Comparison of ENCODE assay signal across 8 mouse cellular contexts in genomic region chr9:108596998-108597764, GRCm38 (mm10). TPM values are rescaled to one million over a fixed set of nuclear protein-coding genes. Genes with fewer than 3 reads are reported as not detected.
A peak's percentile ranks its signal among the peaks of the same experiment; 100 is the strongest.
DNase-seq lines count a peak whose midpoint lies in the region; ATAC-seq and TF ChIP-seq lines count a peak whose summit lies in the region.

Gene P4htm (minus strand): TSS chr9:108597667.

- peak within 1 kb of the TSS; percentile 74 for H3K4me3 ChIP-seq in bone marrow macrophage, adult 2 months (ENCODE audit: insufficient read depth, low read length)
- peak within 1 kb of the TSS; percentile 71 for H3K4me3 ChIP-seq in forebrain, embryonic 11.5 days (ENCODE audit: low read depth, low read length)
- H3K4me3 ChIP-seq in heart, embryonic 16.5 days (ENCODE audit: low read length) = peak within 1 kb of the TSS; percentile 88
- H3K4me3 ChIP-seq in lung, adult 2 months (replicated peaks; ENCODE audit: extremely low read depth, low read depth, low read length) = peak within 1 kb of the TSS; percentile 53
- peak within 1 kb of the TSS; percentile 56 for H3K4me3 ChIP-seq in neural tube, embryonic 14.5 days (ENCODE audit: low read depth, low read length)

- WGBS in forebrain, embryonic 11.5 days = 2% methylated on average over 56 of the region's 69 CpGs
- 2% methylated on average over 69 of the region's 69 CpGs for WGBS in heart, embryonic 16.5 days
- 3% methylated on average over 69 of the region's 69 CpGs for WGBS in lung, adult 2 months
- WGBS in neural tube, embryonic 14.5 days = under 1% methylated on average over 67 of the region's 69 CpGs

- peak; percentile 91 for ATAC-seq in CD4-positive, CD25-positive, alpha-beta regulatory T cell, adult 4 months
- peak; percentile 88 for ATAC-seq in forebrain, embryonic 11.5 days (replicated peaks; ENCODE audit: low FRiP score)
- peak; percentile 77 for ATAC-seq in heart, embryonic 16.5 days (replicated peaks; ENCODE audit: extremely low read depth, insufficient read depth, low FRiP score)
- peak; percentile 90 for ATAC-seq in neural tube, embryonic 14.5 days (ENCODE audit: low read depth)

- peak within 1 kb of the TSS; percentile 94 for H3K4me2 ChIP-seq in forebrain, embryonic 11.5 days (ENCODE audit: low read depth, low read length, severe bottlenecking)
- H3K4me2 ChIP-seq in heart, embryonic 16.5 days (ENCODE audit: low read depth, low read length) = peak within 1 kb of the TSS; percentile 86
- peak within 1 kb of the TSS; percentile 91 for H3K4me2 ChIP-seq in neural tube, embryonic 14.5 days (ENCODE audit: low read depth, low read length)

- H3K27ac ChIP-seq in bone marrow macrophage, adult 2 months (ENCODE audit: insufficient read depth, low read depth, low read length) = no peak within 1 kb of the TSS
- 0 out of 2 replicates have a peak within 1 kb of the TSS, but pooled peaks have one; percentile 31 for H3K27ac ChIP-seq in forebrain, embryonic 11.5 days (ENCODE audit: low read depth, low read length)
- H3K27ac ChIP-seq in heart, embryonic 16.5 days (ENCODE audit: low read length) = peak within 1 kb of the TSS; percentile 79
- H3K27ac ChIP-seq in neural tube, embryonic 14.5 days (ENCODE audit: low read depth, low read length) = peak within 1 kb of the TSS; percentile 16

- H3K36me3 ChIP-seq in forebrain, embryonic 11.5 days (ENCODE audit: control insufficient read depth, insufficient read depth, low read length) = no peaks in the 10 kb centered on the region
- 0 out of 2 replicates have a peak, but pooled peaks cover 3% of the 10 kb centered on the region for H3K36me3 ChIP-seq in heart, embryonic 16.5 days (ENCODE audit: control insufficient read depth, insufficient read depth)
- H3K36me3 ChIP-seq in neural tube, embryonic 14.5 days (ENCODE audit: control insufficient read depth, insufficient read depth, low read length) = no peaks in the 10 kb centered on the region

- peak within 1 kb of the TSS; percentile 78 for H3K9ac ChIP-seq in forebrain, embryonic 11.5 days (ENCODE audit: low read length)
- H3K9ac ChIP-seq in heart, embryonic 16.5 days (ENCODE audit: low read length) = peak within 1 kb of the TSS; percentile 89
- H3K9ac ChIP-seq in neural tube, embryonic 14.5 days (replicated peaks; ENCODE audit: low read depth, low read length) = peak within 1 kb of the TSS; percentile 70

- 0 out of 2 replicates have a peak, but pooled peaks cover 2% of the 10 kb centered on the region for H3K4me1 ChIP-seq in bone marrow macrophage, adult 2 months (ENCODE audit: control insufficient read depth, insufficient read depth, low read length)
- no peaks in the 10 kb centered on the region for H3K4me1 ChIP-seq in forebrain, embryonic 11.5 days (replicated peaks; ENCODE audit: control insufficient read depth, insufficient read depth, low read length)
- H3K4me1 ChIP-seq in heart, embryonic 16.5 days (ENCODE audit: control insufficient read depth, insufficient read depth, low read length) = peaks cover 18% of the 10 kb centered on the region
- H3K4me1 ChIP-seq in lung, adult 2 months (ENCODE audit: control insufficient read depth, insufficient read depth, low read length) = no peaks in the 10 kb centered on the region
- peaks cover 7% of the 10 kb centered on the region; the same call in 1 of the 2 replicates for H3K4me1 ChIP-seq in neural tube, embryonic 14.5 days (ENCODE audit: control insufficient read depth, insufficient read depth, low read length)

- H3K27me3 ChIP-seq in forebrain, embryonic 11.5 days (ENCODE audit: control insufficient read depth, insufficient read depth, low read length) = no peaks in the 10 kb centered on the region
- no peaks in the 10 kb centered on the region for H3K27me3 ChIP-seq in heart, embryonic 16.5 days (ENCODE audit: control insufficient read depth, insufficient read depth, low read length)
- H3K27me3 ChIP-seq in neural tube, embryonic 14.5 days (ENCODE audit: control insufficient read depth, insufficient read depth, low read length) = no peaks in the 10 kb centered on the region

- DNase-seq in forebrain, embryonic 11.5 days (ENCODE audit: low spot score) = peak; percentile 83
- DNase-seq in kidney, postnatal 4 days = peak; percentile 77 to 85
- peak; percentile 74 for DNase-seq in lung, adult 2 months
- peak; percentile 22 to 29 for DNase-seq in thymus, adult 18-20 months

- TF ChIP-seq POLR2A in bone marrow macrophage, adult 2 months (IDR thresholded peaks at IDR 0.05; ENCODE audit: borderline replicate concordance, low read depth, low read length) = no peak
- TF ChIP-seq POLR2A in lung, adult 2 months (IDR thresholded peaks at IDR 0.05; ENCODE audit: borderline replicate concordance, extremely low read depth, low read depth, low read length) = 0 out of 2 replicates have a peak, but pooled peaks have one; percentile 13

- no peaks in the 10 kb centered on the region for H3K9me3 ChIP-seq in forebrain, embryonic 11.5 days (ENCODE audit: control insufficient read depth, low read length)
- no peaks in the 10 kb centered on the region for H3K9me3 ChIP-seq in heart, embryonic 16.5 days (replicated peaks; ENCODE audit: control insufficient read depth, low read length)
- no peaks in the 10 kb centered on the region for H3K9me3 ChIP-seq in neural tube, embryonic 14.5 days (ENCODE audit: control insufficient read depth, low read length)

- TF ChIP-seq CTCF in bone marrow macrophage, adult 2 months (IDR thresholded peaks at IDR 0.05; ENCODE audit: low read depth, low read length) = no peak
- no peak for TF ChIP-seq CTCF in lung, adult 2 months (IDR thresholded peaks at IDR 0.05; ENCODE audit: insufficient read depth, low read length)

RNA-seq across cellular contexts. Expression of gene P4htm, which starts in this region (rescaled TPM):
- 10 to 100 TPM in 1 of 2 experiments, 1 to 10 TPM in 1; 7.8 to 15.5 TPM for polyA plus RNA-seq in CD4-positive, CD25-positive, alpha-beta regulatory T cell, adult 4 months (2017; shearing (Covaris generic))
- polyA plus RNA-seq in bone marrow macrophage, adult 2 months (2012; ENCODE audit: insufficient read depth, insufficient read length, missing spikeins) = not detected in 2 replicates
- polyA plus RNA-seq in forebrain, embryonic 11.5 days (2014; fragmentation: Nextera tagmentation; extraction: Ambion mirVana) = 11.9 and 12.6 TPM in 2 replicates
- polyA plus RNA-seq in heart, embryonic 16.5 days (2015; fragmentation: Nextera tagmentation; extraction: Ambion mirVana) = 20.1 and 22.0 TPM in 2 replicates
- polyA plus RNA-seq in lung, adult 2 months (2012; rRNA removed) = 19.6 and 22.4 TPM in 2 replicates
- polyA plus RNA-seq in neural tube, embryonic 14.5 days (2014; fragmentation: Nextera tagmentation; extraction: Ambion mirVana) = 31.0 and 37.3 TPM in 2 replicates

Comparison
In these comparisons a context has a peak if more than half of its experiments do, and no peak if none do; other contexts are left out.
1. DNase-seq: peak in every context shown above with its lines; median percentile 83 in forebrain, embryonic 11.5 days; 81 in kidney, postnatal 4 days; 74 in lung, adult 2 months; 26 in thymus, adult 18-20 months.